Mouse (Mus musculus): ENCODE data around the gene Zfp426.

The Zfp426 gene

GRCm38 (mm10) chr9:20492527-20493233 lies at the start of gene Zfp426:
Gene Zfp426 (minus strand): TSS chr9:20492746.
- in situ Hi-C loops (cut with MboI, MseI) = no loop called here

GRCm38 (mm10) chr9:20536598-20536997 lies 44.1 kb upstream of the Zfp426 start:
- in situ Hi-C loops (cut with MboI, MseI) = no loop called here

- in situ Hi-C loops (cut with MboI, MseI) = no loop called here
Measured at GRCm38 (mm10) chr9:20534326-20534926, 41.9 kb upstream of the Zfp426 start.

- in situ Hi-C loops (cut with MboI, MseI) = no loop called here
Measured at GRCm38 (mm10) chr9:20521306-20521957, 28.9 kb upstream of the Zfp426 start, which contains the start of gene Zfp266. Gene Zfp266 (minus strand): TSS chr9:20521417.

GRCm38 (mm10) chr9:20520531-20521210 lies 28.1 kb upstream of the Zfp426 start:
- in situ Hi-C loops (cut with MboI, MseI) = no loop called here

GRCm38 (mm10) chr9:20519949-20520348 lies 27.4 kb upstream of the Zfp426 start:
- in situ Hi-C loops (cut with MboI, MseI) = no loop called here

- in situ Hi-C loops (cut with MboI, MseI) = no loop called here
Measured at GRCm38 (mm10) chr9:20518708-20519107, 26.2 kb upstream of the Zfp426 start.

- in situ Hi-C loops (cut with MboI, MseI) = no loop called here
Measured at GRCm38 (mm10) chr9:20517727-20518126, 25.2 kb upstream of the Zfp426 start.

GRCm38 (mm10) chr9:20514016-20514415 lies 21.5 kb upstream of the Zfp426 start:
- in situ Hi-C loops (cut with MboI, MseI) = no loop called here

- in situ Hi-C loops (cut with MboI, MseI) = no loop called here
Measured at GRCm38 (mm10) chr9:20512714-20513113, 20.2 kb upstream of the Zfp426 start.

GRCm38 (mm10) chr9:20511645-20512044 lies 19.1 kb upstream of the Zfp426 start:
- in situ Hi-C loops (cut with MboI, MseI) = no loop called here

GRCm38 (mm10) chr9:20510346-20510745 lies 17.8 kb upstream of the Zfp426 start:
- in situ Hi-C loops (cut with MboI, MseI) = no loop called here

GRCm38 (mm10) chr9:20509676-20510075 lies 17.1 kb upstream of the Zfp426 start:
- in situ Hi-C loops (cut with MboI, MseI) = no loop called here

GRCm38 (mm10) chr9:20504801-20505200 lies 12.3 kb upstream of the Zfp426 start:
- in situ Hi-C loops (cut with MboI, MseI) = no loop called here

- in situ Hi-C loops (cut with MboI, MseI) = no loop called here
Measured at GRCm38 (mm10) chr9:20493281-20493680, 735 bp upstream of the Zfp426 start.

GRCm38 (mm10) chr9:20491858-20492526 lies 554 bp downstream of the Zfp426 start:
- in situ Hi-C loops (cut with MboI, MseI) = no loop called here

- in situ Hi-C loops (cut with MboI, MseI) = no loop called here
Measured at GRCm38 (mm10) chr9:20489536-20489935, 3.0 kb downstream of the Zfp426 start.

- in situ Hi-C loops (cut with MboI, MseI) = no loop called here
Measured at GRCm38 (mm10) chr9:20479396-20479795, 13.2 kb downstream of the Zfp426 start.

GRCm38 (mm10) chr9:20476632-20477031 lies 15.9 kb downstream of the Zfp426 start:
- in situ Hi-C loops (cut with MboI, MseI) = no loop called here

GRCm38 (mm10) chr9:20466761-20467442 lies 25.6 kb downstream of the Zfp426 start:
- in situ Hi-C loops (cut with MboI, MseI) = loop anchor here (10.0 kb wide), 1 partner anchor 268 kb away; no protein-coding TSS in a partner anchor
